Comparison of ENCODE assay signal across 22 mouse cellular contexts in genomic region chr16:95763201-95763600, GRCm38 (mm10).
DNase-seq lines count a peak whose midpoint lies in the region; ATAC-seq and TF ChIP-seq lines count a peak whose summit lies in the region.
"Had no signal": no experiment of that assay in that cellular context is flagged by ENCODE, and none has a peak within 500 bp of the region (broad histone marks: within the 10 kb centered on the region; RNA-seq: fewer than 3 reads in every experiment).

No protein-coding gene starts in this region.

- peaks cover 46% of the 10 kb centered on the region for H3K4me1 ChIP-seq in thymus, adult 2 months (replicated peaks; ENCODE audit: control insufficient read depth, insufficient read depth, low read length)
- H3K4me1 ChIP-seq in heart, postnatal 0 days (ENCODE audit: control insufficient read depth, insufficient read depth): peaks cover 24% of the 10 kb centered on the region
- H3K4me1 ChIP-seq in forebrain, embryonic 16.5 days (replicated peaks; ENCODE audit: control insufficient read depth, insufficient read depth, low read length): no peaks in the 10 kb centered on the region
- H3K4me1 ChIP-seq: embryonic facial prominence, embryonic 12.5 days; liver, embryonic 13.5 days had no signal

- peak overlapping the region; percentile 71 for H3K27ac ChIP-seq in gastrocnemius, adult 2 months
- peak overlapping the region; percentile 4; the same call in 1 of the 2 replicates for H3K27ac ChIP-seq in thymus, adult 2 months (ENCODE audit: control insufficient read depth, insufficient read depth, low read length)
- peak overlapping the region; percentile 35; the same call in 1 of the 2 replicates for H3K27ac ChIP-seq in heart, postnatal 0 days (ENCODE audit: low read depth)
- H3K27ac ChIP-seq in forebrain, embryonic 16.5 days (ENCODE audit: low read length): no peak overlapping the region
- H3K27ac ChIP-seq: embryonic facial prominence, embryonic 12.5 days; left cerebral cortex, adult 2 months; liver, embryonic 13.5 days had no signal

- no peak for TF ChIP-seq POLR2A in thymus, adult 2 months (IDR thresholded peaks at IDR 0.05; ENCODE audit: control insufficient read depth, extremely low read depth, insufficient read depth, low read length, poor library complexity)

- intact Hi-C loops in gastrocnemius, adult 2 months (cut with DNase I): loop anchor here (10.0 kb wide), 1 partner anchor 182 kb away; no protein-coding TSS in a partner anchor

- H3K36me3 ChIP-seq in thymus, adult 2 months (ENCODE audit: control insufficient read depth, insufficient read depth, low read length): no peaks in the 10 kb centered on the region
- no peaks in the 10 kb centered on the region for H3K36me3 ChIP-seq in heart, postnatal 0 days (replicated peaks; ENCODE audit: control insufficient read depth, insufficient read depth, low read length)
- H3K36me3 ChIP-seq in forebrain, embryonic 16.5 days (ENCODE audit: control insufficient read depth, insufficient read depth): no peaks in the 10 kb centered on the region
- H3K36me3 ChIP-seq: embryonic facial prominence, embryonic 12.5 days; liver, embryonic 13.5 days had no signal

- no peaks in the 10 kb centered on the region for H3K9me3 ChIP-seq in heart, postnatal 0 days (replicated peaks; ENCODE audit: control insufficient read depth, low read length)
- no peaks in the 10 kb centered on the region for H3K9me3 ChIP-seq in forebrain, embryonic 16.5 days (ENCODE audit: control insufficient read depth, low read length)
- H3K9me3 ChIP-seq: embryonic facial prominence, embryonic 12.5 days; liver, embryonic 13.5 days had no signal

- no peak overlapping the region for H3K9ac ChIP-seq in heart, postnatal 0 days (replicated peaks; ENCODE audit: low read depth, low read length)
- no peak overlapping the region for H3K9ac ChIP-seq in forebrain, embryonic 16.5 days (replicated peaks; ENCODE audit: low read depth, low read length)
- H3K9ac ChIP-seq: embryonic facial prominence, embryonic 12.5 days; liver, embryonic 13.5 days; lung, embryonic 14.5 days had no signal

- TF ChIP-seq EP300 in heart, postnatal 0 days (IDR thresholded peaks at IDR 0.05; ENCODE audit: low read depth): no peak

- no peaks in the 10 kb centered on the region for H3K27me3 ChIP-seq in thymus, adult 2 months (ENCODE audit: control insufficient read depth, insufficient read depth, low read length)
- H3K27me3 ChIP-seq in heart, postnatal 0 days (ENCODE audit: control insufficient read depth, insufficient read depth, low read length): no peaks in the 10 kb centered on the region
- no peaks in the 10 kb centered on the region for H3K27me3 ChIP-seq in forebrain, embryonic 16.5 days (replicated peaks; ENCODE audit: control insufficient read depth, insufficient read depth, low read length)
- H3K27me3 ChIP-seq: embryonic facial prominence, embryonic 12.5 days; liver, embryonic 13.5 days had no signal

- no peak for ATAC-seq in heart, postnatal 0 days (ENCODE audit: insufficient read depth, low read depth)
- ATAC-seq in forebrain, embryonic 16.5 days: no peak
- ATAC-seq: activated CD4-positive, CD25-positive, alpha-beta regulatory T cell, adult 4 months; CD4-positive, CD25-positive, alpha-beta regulatory T cell, adult 4 months; forebrain, embryonic 14.5 days; hindbrain, embryonic 16.5 days; intestine, embryonic 16.5 days had no signal

- peak; percentile 81 for DNase-seq in gastrocnemius, adult 2 months
- DNase-seq in gastrocnemius, postnatal 4 days (ENCODE audit: low spot score in 2 of 2): no peak
- DNase-seq in thymus, adult 2 months: no peak
- no peak for DNase-seq in thymus, postnatal 14 days
- DNase-seq in heart, postnatal 0 days (ENCODE audit: low spot score): peak; percentile 43
- no peak for DNase-seq in adrenal gland, adult 2 months
- DNase-seq: adrenal gland, postnatal 14 days; cerebellum, postnatal 10 days; kidney, postnatal 36 days; left cerebral cortex, postnatal 4 days; liver, embryonic 13.5 days; lung, embryonic 14.5 days; lung, postnatal 4 days had no signal

- TF ChIP-seq CTCF in gastrocnemius, adult 2 months (IDR thresholded peaks at IDR 0.05): no peak
- TF ChIP-seq CTCF in thymus, adult 2 months (IDR thresholded peaks at IDR 0.05; ENCODE audit: borderline replicate concordance, control insufficient read depth, extremely low read depth, insufficient read depth, low read length, poor library complexity): no peak
- TF ChIP-seq CTCF in heart, postnatal 0 days (IDR thresholded peaks at IDR 0.05; ENCODE audit: low read depth): no peak

- no peak overlapping the region for H3K4me3 ChIP-seq in gastrocnemius, adult 2 months
- H3K4me3 ChIP-seq in thymus, adult 2 months (ENCODE audit: control insufficient read depth, insufficient read depth, low read length): no peak overlapping the region
- no peak overlapping the region for H3K4me3 ChIP-seq in heart, postnatal 0 days (ENCODE audit: low read depth, low read length)
- H3K4me3 ChIP-seq in forebrain, embryonic 16.5 days (replicated peaks; ENCODE audit: low read length): no peak overlapping the region
- H3K4me3 ChIP-seq: embryonic facial prominence, embryonic 12.5 days; erythroblast, embryonic 14.5 days; left cerebral cortex, adult 2 months; liver, embryonic 13.5 days had no signal

- no peak overlapping the region for H3K4me2 ChIP-seq in heart, postnatal 0 days (ENCODE audit: low read depth, low read length)
- H3K4me2 ChIP-seq in forebrain, embryonic 16.5 days (ENCODE audit: low read length): no peak overlapping the region
- H3K4me2 ChIP-seq: embryonic facial prominence, embryonic 12.5 days; liver, embryonic 13.5 days; lung, embryonic 14.5 days had no signal

- WGBS in thymus, adult 2 months: 95% methylated on average over 6 of the region's 6 CpGs
- WGBS in heart, postnatal 0 days: 45% methylated on average over 6 of the region's 6 CpGs
- WGBS in forebrain, embryonic 16.5 days: 84% methylated on average over 6 of the region's 6 CpGs

Comparison
In these comparisons a context has a peak if more than half of its experiments do, and no peak if none do; other contexts are left out.
1. DNase-seq: peak in gastrocnemius, adult 2 months (single experiment) and heart, postnatal 0 days (single experiment); none in gastrocnemius, postnatal 4 days (0 of 2), thymus, adult 2 months (single experiment), thymus, postnatal 14 days (single experiment) and adrenal gland, adult 2 months (single experiment).